Mouse (Mus musculus) regulatory T cell (primary cell): ENCODE data around the gene Cdk14.

Experiments used
- in situ Hi-C: fragments of 300-600 bp; cut with MboI, MseI; formaldehyde crosslinking; loops from one replicate; pipeline ENCODE4 v1.15.1; 2025; ENCODE audit warnings: high pct_unique_total_duplicates

Gene Cdk14

GRCm38 (mm10) chr5:5007489-5008152 is 412.5 kb downstream of the Cdk14 start:
- in situ Hi-C loops: no loop called here

GRCm38 (mm10) chr5:5005633-5006032 is 414.5 kb downstream of the Cdk14 start:
- in situ Hi-C loops: no loop called here

GRCm38 (mm10) chr5:5004740-5005139 is 415.4 kb downstream of the Cdk14 start:
- in situ Hi-C loops: no loop called here

GRCm38 (mm10) chr5:4993192-4993601 is 426.9 kb downstream of the Cdk14 start:
- in situ Hi-C loops: no loop called here

GRCm38 (mm10) chr5:4991023-4991422 is 429.1 kb downstream of the Cdk14 start:
- in situ Hi-C loops: no loop called here

- in situ Hi-C loops: no loop called here
Measured at GRCm38 (mm10) chr5:4990237-4990636, 429.9 kb downstream of the Cdk14 start.

- in situ Hi-C loops: no loop called here
Measured at GRCm38 (mm10) chr5:4986181-4986580, 433.9 kb downstream of the Cdk14 start.

- in situ Hi-C loops: no loop called here
Measured at GRCm38 (mm10) chr5:4979551-4979950, 440.6 kb downstream of the Cdk14 start.

- in situ Hi-C loops: no loop called here
Measured at GRCm38 (mm10) chr5:4973408-4973807, 446.7 kb downstream of the Cdk14 start.

GRCm38 (mm10) chr5:4962063-4962610 is 458.0 kb downstream of the Cdk14 start:
- in situ Hi-C loops: loop anchor here (5.0 to 10.0 kb wide), 2 partner anchors 525 to 1693 kb away; no protein-coding TSS in a partner anchor

GRCm38 (mm10) chr5:4961636-4962035 is 458.5 kb downstream of the Cdk14 start:
- in situ Hi-C loops: loop anchor here (5.0 to 10.0 kb wide), 2 partner anchors 526 to 1693 kb away; no protein-coding TSS in a partner anchor

- in situ Hi-C loops: no loop called here
Measured at GRCm38 (mm10) chr5:4959446-4959845, 460.7 kb downstream of the Cdk14 start.

- in situ Hi-C loops: no loop called here
Measured at GRCm38 (mm10) chr5:4955993-4956392, 464.1 kb downstream of the Cdk14 start.

GRCm38 (mm10) chr5:4955392-4955791 is 464.7 kb downstream of the Cdk14 start:
- in situ Hi-C loops: no loop called here

- in situ Hi-C loops: no loop called here
Measured at GRCm38 (mm10) chr5:4949433-4949832, 470.7 kb downstream of the Cdk14 start.

- in situ Hi-C loops: no loop called here
Measured at GRCm38 (mm10) chr5:4948090-4948954, 471.8 kb downstream of the Cdk14 start.

- in situ Hi-C loops: no loop called here
Measured at GRCm38 (mm10) chr5:4935131-4935530, 485.0 kb downstream of the Cdk14 start.

- in situ Hi-C loops: no loop called here
Measured at GRCm38 (mm10) chr5:4934491-4934890, 485.6 kb downstream of the Cdk14 start.

GRCm38 (mm10) chr5:4931539-4932143 is 488.5 kb downstream of the Cdk14 start:
- in situ Hi-C loops: no loop called here

- in situ Hi-C loops: no loop called here
Measured at GRCm38 (mm10) chr5:4929628-4930027, 490.5 kb downstream of the Cdk14 start.

GRCm38 (mm10) chr5:4924866-4925265 is 495.2 kb downstream of the Cdk14 start:
- in situ Hi-C loops: loop anchor here (25.0 kb wide), 1 partner anchor 1038 kb away; the partner anchor contains the start of gene Mterf1a

GRCm38 (mm10) chr5:4918376-4918775 is 501.7 kb downstream of the Cdk14 start:
- in situ Hi-C loops: loop anchor here (10.0 to 25.0 kb wide), 2 partner anchors 714 to 1031 kb away; partner anchors contain the start of gene Mterf1a
